Mouse (Mus musculus): Measurements from ENCODE around the gene Slc35a5.
A peak's percentile ranks its signal among the peaks of the same experiment; 100 is the strongest.

The Slc35a5 gene

GRCm38 (mm10) chr16:45158522-45159388 is at the start of gene Slc35a5, which contains the start of gene Atg3:
Gene Slc35a5 (minus strand): TSS chr16:45158706.
Gene Atg3 (plus strand): TSS chr16:45158785.
- peak; percentile 58 for DNase-seq (ENCODE audit: extremely low spot score, low read depth, low spot score)

- DNase-seq (ENCODE audit: extremely low spot score, low read depth, low spot score) = no peak
These were observed 46.6 kb upstream of the Slc35a5 start for GRCm38 (mm10) chr16:45204859-45205670.

GRCm38 (mm10) chr16:45204438-45204837 is 45.9 kb upstream of the Slc35a5 start:
- no peak for DNase-seq (ENCODE audit: extremely low spot score, low read depth, low spot score)

GRCm38 (mm10) chr16:45201395-45201794 is 42.9 kb upstream of the Slc35a5 start:
- no peak for DNase-seq (ENCODE audit: extremely low spot score, low read depth, low spot score)

DNA sequence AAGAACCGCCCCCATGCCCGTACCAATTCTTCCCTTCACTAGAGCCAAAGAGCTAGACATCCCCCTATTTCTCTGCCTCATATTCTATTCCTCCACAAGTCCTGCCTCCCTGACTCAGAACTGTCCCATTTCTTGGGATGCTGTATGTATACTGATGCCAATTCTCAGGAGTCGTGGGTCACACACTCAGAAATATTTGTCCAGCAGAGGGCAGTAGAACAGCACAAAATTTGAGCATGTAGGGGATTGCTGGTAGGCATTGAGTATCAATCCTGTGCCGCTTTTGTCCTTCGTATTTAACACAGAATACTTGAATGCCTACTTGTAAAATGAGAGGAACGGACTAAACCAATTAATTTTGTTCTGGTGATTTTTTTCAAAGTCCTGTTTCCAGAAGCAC is 38.3 kb upstream of the Slc35a5 start:
- DNase-seq (ENCODE audit: extremely low spot score, low read depth, low spot score) = peak; percentile 77

DNA sequence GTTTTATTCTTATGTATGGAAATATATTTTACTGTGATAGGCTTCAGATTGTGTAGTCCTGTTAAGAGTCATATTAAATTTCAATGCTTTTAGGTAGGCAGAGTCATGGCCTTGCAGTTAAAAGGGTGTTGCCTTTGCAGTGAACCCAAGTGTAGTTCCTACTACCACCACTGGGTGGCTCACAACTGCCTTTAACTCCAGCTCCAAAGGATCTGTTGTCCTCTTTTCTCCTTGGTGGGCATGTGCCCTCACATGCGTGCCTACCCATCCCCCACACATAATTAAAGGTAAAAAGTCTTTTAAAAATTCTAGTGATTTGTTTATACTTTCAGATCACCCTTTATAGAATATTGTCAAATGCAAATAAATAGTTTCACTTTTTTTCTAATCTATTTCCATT is 34.1 kb upstream of the Slc35a5 start:
- peak; percentile 44 for DNase-seq (ENCODE audit: extremely low spot score, low read depth, low spot score)

- DNase-seq (ENCODE audit: extremely low spot score, low read depth, low spot score) = no peak
These were observed 23.3 kb upstream of the Slc35a5 start for GRCm38 (mm10) chr16:45181824-45182223.

DNA sequence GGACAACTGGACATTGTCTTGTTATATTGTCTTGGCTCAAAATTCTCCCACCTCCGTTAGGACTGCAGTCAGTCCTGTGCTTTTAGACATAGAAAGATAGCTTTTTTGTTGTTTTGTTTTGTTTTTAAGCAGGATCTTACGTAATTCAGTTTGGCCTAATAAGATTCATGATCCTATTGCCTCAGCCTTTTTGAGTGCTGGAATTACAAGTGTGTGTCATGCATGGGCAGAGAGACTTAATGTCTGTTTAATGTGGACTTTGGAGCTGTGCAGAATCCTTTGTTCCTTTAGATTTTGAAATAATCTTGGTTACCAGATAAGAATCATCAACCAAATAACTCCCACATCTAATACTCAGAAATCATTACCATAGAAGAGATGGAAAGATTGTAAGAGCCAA is 20.0 kb upstream of the Slc35a5 start:
- no peak for DNase-seq (ENCODE audit: extremely low spot score, low read depth, low spot score)

DNA sequence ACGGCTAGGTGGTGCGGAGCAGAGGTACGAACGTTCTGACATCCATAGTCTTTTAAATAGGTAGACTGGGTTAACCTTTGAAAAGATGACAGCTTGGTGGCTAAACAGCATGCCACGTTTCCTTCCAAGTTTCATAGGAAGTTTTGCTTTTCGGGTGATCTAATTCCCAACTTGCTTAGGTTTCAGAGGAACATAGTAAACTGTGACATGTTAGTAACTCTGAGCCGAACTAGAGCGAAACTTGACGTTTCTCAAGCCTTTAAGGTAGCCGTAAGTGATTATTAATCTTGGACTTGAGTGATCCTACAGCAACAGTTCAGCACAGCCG is 847 bp upstream of the Slc35a5 start:
- DNase-seq (ENCODE audit: extremely low spot score, low read depth, low spot score) = no peak

DNA sequence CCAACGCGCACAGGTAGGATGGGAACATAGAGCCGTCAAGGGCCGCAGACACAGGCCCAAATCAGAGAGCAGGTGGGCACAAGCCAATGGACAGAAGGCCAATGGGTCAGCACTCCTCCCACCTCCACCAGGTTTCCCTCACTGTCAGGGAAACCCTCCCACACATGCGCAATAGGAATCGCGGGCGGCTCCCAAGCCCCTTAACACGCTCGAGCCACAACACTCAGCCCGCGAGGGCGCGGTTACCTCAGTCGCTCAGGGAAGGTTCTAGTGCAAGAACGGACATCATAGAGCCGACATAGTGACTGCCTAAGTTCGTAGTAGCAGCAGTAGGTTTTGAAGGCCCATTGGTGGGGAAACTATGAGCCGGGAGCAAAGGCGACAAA is 377 bp downstream of the Slc35a5 start:
- DNase-seq (ENCODE audit: extremely low spot score, low read depth, low spot score) = peak; percentile 41

- DNase-seq (ENCODE audit: extremely low spot score, low read depth, low spot score) = no peak
These were observed 3.7 kb downstream of the Slc35a5 start for GRCm38 (mm10) chr16:45154741-45155250.

GRCm38 (mm10) chr16:45148488-45149082 is 9.9 kb downstream of the Slc35a5 start:
- no peak for DNase-seq (ENCODE audit: extremely low spot score, low read depth, low spot score)

DNA sequence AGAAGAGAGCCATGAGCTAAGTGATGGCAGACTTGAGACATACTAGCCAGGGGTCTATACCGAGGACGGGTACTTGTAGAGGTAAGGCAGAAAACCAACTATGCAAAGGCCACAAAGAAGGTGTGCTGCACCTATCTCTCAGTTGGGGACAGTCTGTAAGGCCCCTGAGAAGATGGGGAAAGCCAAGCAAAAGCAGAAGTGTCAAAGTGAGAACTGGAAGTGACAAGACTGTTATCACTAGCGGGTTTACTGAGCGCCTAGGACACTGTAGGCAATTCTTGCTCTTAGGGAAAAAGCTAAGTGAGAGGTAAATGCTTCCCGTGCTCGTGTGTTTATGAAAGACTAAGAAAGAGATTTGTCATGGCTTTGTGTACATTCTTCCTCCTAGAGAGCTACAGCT is 13.4 kb downstream of the Slc35a5 start:
- no peak for DNase-seq (ENCODE audit: extremely low spot score, low read depth, low spot score)

GRCm38 (mm10) chr16:45142565-45142964 is 15.9 kb downstream of the Slc35a5 start:
- DNase-seq (ENCODE audit: extremely low spot score, low read depth, low spot score) = no peak

DNA sequence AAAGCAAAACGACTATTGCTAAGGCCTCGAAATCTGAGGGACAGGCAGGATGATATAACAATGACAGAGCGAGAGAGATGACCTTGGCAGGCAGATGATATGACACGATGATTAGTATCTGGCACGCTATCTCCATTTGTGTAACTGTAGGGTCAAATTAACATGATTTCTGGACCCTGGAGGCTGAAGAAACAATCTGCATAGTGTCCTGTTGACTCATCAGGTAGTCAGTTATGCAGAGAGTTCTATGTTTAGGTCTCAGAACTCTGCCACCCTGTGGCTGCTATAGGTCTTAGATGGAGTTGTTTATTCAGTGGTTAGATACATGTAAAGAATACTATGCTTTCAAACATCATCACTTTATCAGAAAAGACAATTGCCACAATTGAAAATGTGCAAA is 16.8 kb downstream of the Slc35a5 start:
- no peak for DNase-seq (ENCODE audit: extremely low spot score, low read depth, low spot score)

DNA sequence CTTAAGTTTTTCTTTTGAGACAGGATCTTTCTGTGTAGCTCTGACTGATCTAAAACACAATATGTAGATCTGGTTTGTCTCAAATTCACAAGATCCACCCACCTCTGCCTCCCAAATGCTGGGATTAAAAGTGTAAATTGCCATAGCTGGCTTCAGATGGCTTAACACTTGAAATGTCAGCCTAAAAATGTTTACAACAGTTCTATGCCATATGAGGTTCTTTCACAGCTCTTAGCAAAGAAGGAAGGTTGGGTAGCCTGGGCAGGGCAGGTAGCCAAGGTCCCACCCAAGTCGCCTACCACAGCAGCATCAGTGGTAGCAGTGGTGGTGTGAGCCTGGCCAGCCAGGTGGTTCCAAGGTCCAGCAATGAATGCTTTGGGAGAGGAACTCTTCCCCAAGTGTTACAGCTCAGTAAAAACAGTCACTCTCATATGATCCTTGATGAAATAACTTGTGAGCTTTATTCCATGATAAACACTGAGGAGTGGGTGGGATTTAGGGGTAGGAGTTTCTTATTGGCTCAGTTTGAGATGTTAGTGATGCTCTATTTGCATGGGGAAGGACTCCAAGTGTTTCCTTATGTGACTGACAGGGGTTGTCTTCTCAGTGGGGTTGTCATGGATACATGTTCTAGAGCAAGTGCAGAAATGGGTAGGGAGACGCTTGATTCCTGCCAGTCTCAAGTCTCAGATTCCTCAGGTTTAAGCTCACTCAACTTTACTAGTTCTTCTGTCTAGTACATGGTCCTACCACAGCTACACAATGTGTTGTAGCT is 30.4 kb downstream of the Slc35a5 start:
- no peak for DNase-seq (ENCODE audit: extremely low spot score, low read depth, low spot score)

- DNase-seq (ENCODE audit: extremely low spot score, low read depth, low spot score) = no peak
These were observed 34.0 kb downstream of the Slc35a5 start for GRCm38 (mm10) chr16:45124230-45125203.

DNA sequence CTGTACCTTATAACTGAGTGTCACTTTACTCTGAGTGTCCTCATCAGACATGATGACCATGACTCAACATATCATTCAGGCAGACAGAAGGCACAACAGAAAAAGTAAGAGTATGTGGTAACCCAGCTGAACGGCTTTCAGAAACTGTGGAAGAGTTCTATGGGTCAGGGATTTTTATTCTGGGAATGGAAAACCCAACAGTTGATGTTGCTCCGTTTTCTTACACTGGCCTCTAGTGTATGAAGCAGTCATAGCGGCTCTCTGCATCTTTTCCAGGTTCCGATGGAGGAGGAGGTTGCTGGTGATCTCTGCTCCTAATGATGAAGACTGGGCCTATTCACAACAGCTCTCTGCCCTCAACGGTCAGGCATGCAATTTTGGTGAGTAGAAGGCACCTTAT is 35.9 kb downstream of the Slc35a5 start:
- DNase-seq (ENCODE audit: extremely low spot score, low read depth, low spot score) = no peak

GRCm38 (mm10) chr16:45120844-45121425 is 37.6 kb downstream of the Slc35a5 start:
- DNase-seq (ENCODE audit: extremely low spot score, low read depth, low spot score) = no peak

All from hindlimb bud, embryonic 11.5 days (tissue).